Mouse (Mus musculus): ENCODE data around the gene Epn1.

Gene Epn1

GRCm38 (mm10) chr7:5038109-5038732 is 41.8 kb upstream of the Epn1 start, which contains the start of gene Zfp784:
Gene Zfp784, minus strand, starts transcription at chr7:5038446.
- Histone ChIP-seq H3K27me3 (ENCODE audit: insufficient read depth, low read length) (peaks cover 19% of the 10 kb centered on the region), H3K4me3 (replicated peaks; ENCODE audit: low read length) (peak within 1 kb of the TSS; percentile 90), H3K4me1 (replicated peaks; ENCODE audit: low read depth, low read length) (peaks cover 28% of the 10 kb centered on the region), H3K36me3 (ENCODE audit: insufficient read depth, low read length) (peaks cover 10% of the 10 kb centered on the region), H3K9me3 (ENCODE audit: low read length) (no peaks in the 10 kb centered on the region)
- TF ChIP-seq NANOG (IDR thresholded peaks at IDR 0.05; ENCODE audit: borderline replicate concordance, low read length) = no peak
- TF ChIP-seq POU5F1 (IDR thresholded peaks at IDR 0.05; ENCODE audit: borderline replicate concordance, low read length) = no peak
- TF ChIP-seq CTCF (conservative IDR thresholded peaks at IDR 0.05; ENCODE audit: low read length) = no peak

- Histone ChIP-seq H3K9me3 (ENCODE audit: low read length) (no peaks in the 10 kb centered on the region), H3K4me3 (replicated peaks; ENCODE audit: low read length) (peak overlapping the region; percentile 90), H3K27me3 (ENCODE audit: insufficient read depth, low read length) (peaks cover 12% of the 10 kb centered on the region; the same call in 1 of the 2 replicates), H3K4me1 (replicated peaks; ENCODE audit: low read depth, low read length) (peaks cover 28% of the 10 kb centered on the region), H3K36me3 (ENCODE audit: insufficient read depth, low read length) (peaks cover 4% of the 10 kb centered on the region; the same call in 1 of the 2 replicates)
- TF ChIP-seq CTCF (conservative IDR thresholded peaks at IDR 0.05; ENCODE audit: low read length) (no peak), POU5F1 (IDR thresholded peaks at IDR 0.05; ENCODE audit: borderline replicate concordance, low read length) (no peak), NANOG (IDR thresholded peaks at IDR 0.05; ENCODE audit: borderline replicate concordance, low read length) (no peak)
Observed at GRCm38 (mm10) chr7:5038940-5039339, 41.1 kb upstream of the Epn1 start.

- Histone ChIP-seq H3K27me3 (ENCODE audit: insufficient read depth, low read length) (0 out of 2 replicates have a peak, but pooled peaks cover 3% of the 10 kb centered on the region), H3K4me1 (replicated peaks; ENCODE audit: low read depth, low read length) (peaks cover 6% of the 10 kb centered on the region), H3K36me3 (ENCODE audit: insufficient read depth, low read length) (peaks cover 4% of the 10 kb centered on the region; the same call in 1 of the 2 replicates), H3K9me3 (ENCODE audit: low read length) (no peaks in the 10 kb centered on the region), H3K4me3 (replicated peaks; ENCODE audit: low read length) (no peak overlapping the region)
- TF ChIP-seq NANOG (IDR thresholded peaks at IDR 0.05; ENCODE audit: borderline replicate concordance, low read length) = no peak
- no peak for TF ChIP-seq CTCF (conservative IDR thresholded peaks at IDR 0.05; ENCODE audit: low read length)
- TF ChIP-seq POU5F1 (IDR thresholded peaks at IDR 0.05; ENCODE audit: borderline replicate concordance, low read length) = no peak
Observed at GRCm38 (mm10) chr7:5044981-5045380, 35.1 kb upstream of the Epn1 start.

GRCm38 (mm10) chr7:5046112-5046511 is 33.9 kb upstream of the Epn1 start:
- TF ChIP-seq CTCF (conservative IDR thresholded peaks at IDR 0.05; ENCODE audit: low read length) (peak; percentile 15; the same call in 1 of the 2 replicates), POU5F1 (IDR thresholded peaks at IDR 0.05; ENCODE audit: borderline replicate concordance, low read length) (no peak), NANOG (IDR thresholded peaks at IDR 0.05; ENCODE audit: borderline replicate concordance, low read length) (no peak)

GRCm38 (mm10) chr7:5047313-5047712 is 32.7 kb upstream of the Epn1 start:
- peaks cover 14% of the 10 kb centered on the region for H3K27me3 ChIP-seq (ENCODE audit: insufficient read depth, low read length)
- no peaks in the 10 kb centered on the region for H3K36me3 ChIP-seq (ENCODE audit: insufficient read depth, low read length)
- no peak overlapping the region for H3K4me3 ChIP-seq (replicated peaks; ENCODE audit: low read length)
- TF ChIP-seq NANOG (IDR thresholded peaks at IDR 0.05; ENCODE audit: borderline replicate concordance, low read length) (no peak), CTCF (conservative IDR thresholded peaks at IDR 0.05; ENCODE audit: low read length) (0 out of 2 replicates have a peak, but pooled peaks have one; percentile 7), POU5F1 (IDR thresholded peaks at IDR 0.05; ENCODE audit: borderline replicate concordance, low read length) (no peak)
- peaks cover 22% of the 10 kb centered on the region for H3K4me1 ChIP-seq (replicated peaks; ENCODE audit: low read depth, low read length)
- H3K9me3 ChIP-seq (ENCODE audit: low read length) = no peaks in the 10 kb centered on the region

More at GRCm38 (mm10) chr7:5046112-5046511, 33.9 kb upstream of the Epn1 start:
- no peaks in the 10 kb centered on the region for H3K9me3 ChIP-seq (ENCODE audit: low read length)
- H3K36me3 ChIP-seq (ENCODE audit: insufficient read depth, low read length) = peaks cover 4% of the 10 kb centered on the region; the same call in 1 of the 2 replicates
- H3K4me3 ChIP-seq (replicated peaks; ENCODE audit: low read length) = no peak overlapping the region
- peaks cover 14% of the 10 kb centered on the region for H3K4me1 ChIP-seq (replicated peaks; ENCODE audit: low read depth, low read length)
- H3K27me3 ChIP-seq (ENCODE audit: insufficient read depth, low read length) = 0 out of 2 replicates have a peak, but pooled peaks cover 6% of the 10 kb centered on the region

- H3K9me3 ChIP-seq (ENCODE audit: low read length) = no peaks in the 10 kb centered on the region
- no peaks in the 10 kb centered on the region for H3K36me3 ChIP-seq (ENCODE audit: insufficient read depth, low read length)
- no peak for TF ChIP-seq CTCF (conservative IDR thresholded peaks at IDR 0.05; ENCODE audit: low read length)
- peaks cover 56% of the 10 kb centered on the region for H3K27me3 ChIP-seq (ENCODE audit: insufficient read depth, low read length)
- H3K4me3 ChIP-seq (replicated peaks; ENCODE audit: low read length) = peak within 1 kb of the TSS; percentile 90
- peaks cover 53% of the 10 kb centered on the region for H3K4me1 ChIP-seq (replicated peaks; ENCODE audit: low read depth, low read length)
Observed at GRCm38 (mm10) chr7:5051193-5052192, 28.5 kb upstream of the Epn1 start, which contains the start of gene Zfp580. Gene Zfp580, plus strand, starts transcription at chr7:5051538.

- Histone ChIP-seq H3K4me3 (replicated peaks; ENCODE audit: low read length) (peak overlapping the region; percentile 90), H3K36me3 (ENCODE audit: insufficient read depth, low read length) (no peaks in the 10 kb centered on the region), H3K27me3 (ENCODE audit: insufficient read depth, low read length) (peaks cover 65% of the 10 kb centered on the region), H3K4me1 (replicated peaks; ENCODE audit: low read depth, low read length) (peaks cover 54% of the 10 kb centered on the region), H3K9me3 (ENCODE audit: low read length) (no peaks in the 10 kb centered on the region)
- TF ChIP-seq POU5F1 (IDR thresholded peaks at IDR 0.05; ENCODE audit: borderline replicate concordance, low read length) (no peak), CTCF (conservative IDR thresholded peaks at IDR 0.05; ENCODE audit: low read length) (no peak), NANOG (IDR thresholded peaks at IDR 0.05; ENCODE audit: borderline replicate concordance, low read length) (no peak)
Observed at GRCm38 (mm10) chr7:5052438-5052837, 27.6 kb upstream of the Epn1 start.

- H3K27me3 ChIP-seq (ENCODE audit: insufficient read depth, low read length) = peaks cover 70% of the 10 kb centered on the region
- H3K36me3 ChIP-seq (ENCODE audit: insufficient read depth, low read length) = no peaks in the 10 kb centered on the region
- TF ChIP-seq NANOG (IDR thresholded peaks at IDR 0.05; ENCODE audit: borderline replicate concordance, low read length) = no peak
- no peak for TF ChIP-seq CTCF (conservative IDR thresholded peaks at IDR 0.05; ENCODE audit: low read length)
- TF ChIP-seq POU5F1 (IDR thresholded peaks at IDR 0.05; ENCODE audit: borderline replicate concordance, low read length) = no peak
- peak overlapping the region; percentile 90 for H3K4me3 ChIP-seq (replicated peaks; ENCODE audit: low read length)
- peaks cover 59% of the 10 kb centered on the region for H3K4me1 ChIP-seq (replicated peaks; ENCODE audit: low read depth, low read length)
- no peaks in the 10 kb centered on the region for H3K9me3 ChIP-seq (ENCODE audit: low read length)
Observed at GRCm38 (mm10) chr7:5052931-5053343, 27.1 kb upstream of the Epn1 start.

Measured in E14TG2a.4 (cell line).